Mouse (Mus musculus): ENCODE measurements around the gene Mmrn1. TPM values are rescaled to one million over a fixed set of nuclear protein-coding genes. Genes with fewer than 3 reads are reported as not detected.
A peak's percentile ranks its signal among the peaks of the same experiment; 100 is the strongest.

The Mmrn1 gene
- polyA plus RNA-seq, 1 experiment from 2014 or later = 4.5 TPM

DNA sequence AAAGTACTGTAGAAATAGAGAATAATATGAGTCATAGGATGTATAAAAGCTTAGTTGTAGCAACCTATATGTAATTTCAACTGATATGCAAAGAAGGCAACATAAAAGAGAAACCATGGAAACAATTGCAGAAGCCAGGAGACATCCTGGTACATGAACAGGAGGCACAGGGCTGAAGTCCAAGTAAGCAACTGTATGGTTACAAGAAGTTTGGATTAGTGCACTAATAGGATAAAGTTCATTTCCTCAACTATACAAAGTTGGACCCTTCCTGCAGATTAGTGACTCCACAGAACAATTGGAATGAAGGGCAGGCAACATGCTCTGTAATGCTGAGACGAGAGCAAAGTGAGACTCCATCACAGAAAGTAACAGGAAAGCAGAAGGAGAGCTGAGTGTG lies 59.6 kb downstream of the Mmrn1 start:
- no peak overlapping the region for H3K4me2 ChIP-seq (ENCODE audit: low read depth, low read length)
- no peak for ATAC-seq (replicated peaks; ENCODE audit: extremely low read depth, insufficient read depth, low FRiP score)
- H3K9me3 ChIP-seq (replicated peaks; ENCODE audit: control insufficient read depth, low read length) = no peaks in the 10 kb centered on the region
- no peaks in the 10 kb centered on the region for H3K36me3 ChIP-seq (ENCODE audit: control insufficient read depth, insufficient read depth)
- no peaks in the 10 kb centered on the region for H3K27me3 ChIP-seq (ENCODE audit: control insufficient read depth, insufficient read depth, low read length)
- no peak overlapping the region for H3K4me3 ChIP-seq (ENCODE audit: low read length)
- H3K27ac ChIP-seq (ENCODE audit: low read length) = no peak overlapping the region
- no peak overlapping the region for H3K9ac ChIP-seq (ENCODE audit: low read length)
- 54% methylated on average over 1 of the region's 1 CpGs for WGBS
- peaks cover 4% of the 10 kb centered on the region; the same call in 1 of the 2 replicates for H3K4me1 ChIP-seq (ENCODE audit: control insufficient read depth, insufficient read depth, low read length)

GRCm38 (mm10) chr6:60985919-60986318 lies 61.1 kb downstream of the Mmrn1 start:
- Histone ChIP-seq H3K27ac (ENCODE audit: low read length) (no peak overlapping the region), H3K9ac (ENCODE audit: low read length) (no peak overlapping the region), H3K4me1 (ENCODE audit: control insufficient read depth, insufficient read depth, low read length) (peaks cover 4% of the 10 kb centered on the region; the same call in 1 of the 2 replicates), H3K4me2 (ENCODE audit: low read depth, low read length) (no peak overlapping the region), H3K9me3 (replicated peaks; ENCODE audit: control insufficient read depth, low read length) (no peaks in the 10 kb centered on the region), H3K4me3 (ENCODE audit: low read length) (no peak overlapping the region), H3K36me3 (ENCODE audit: control insufficient read depth, insufficient read depth) (no peaks in the 10 kb centered on the region), H3K27me3 (ENCODE audit: control insufficient read depth, insufficient read depth, low read length) (no peaks in the 10 kb centered on the region)
- WGBS = 35% methylated on average over 2 of the region's 2 CpGs
- no peak for ATAC-seq (replicated peaks; ENCODE audit: extremely low read depth, insufficient read depth, low FRiP score)

DNA sequence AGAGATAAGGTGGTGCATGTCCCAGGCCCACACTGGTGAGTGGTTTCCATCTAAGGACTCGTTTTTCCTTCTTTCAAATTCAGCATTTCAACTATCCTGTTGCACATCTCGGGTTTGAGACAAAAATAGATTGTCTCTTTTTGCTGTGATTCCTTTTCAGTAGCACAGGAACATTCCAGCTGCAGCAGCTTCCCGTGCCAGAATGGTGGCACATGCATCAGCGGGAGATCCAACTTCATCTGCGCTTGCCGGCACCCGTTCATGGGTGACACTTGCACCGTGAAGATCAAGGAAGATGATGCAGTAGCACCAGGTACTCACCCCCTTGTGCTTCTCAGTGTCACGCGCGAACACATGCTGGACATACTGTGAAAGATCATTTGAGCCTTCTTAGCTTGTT lies 62.1 kb downstream of the Mmrn1 start:
- Histone ChIP-seq H3K4me2 (ENCODE audit: low read depth, low read length) (no peak overlapping the region), H3K4me1 (ENCODE audit: control insufficient read depth, insufficient read depth, low read length) (peaks cover 4% of the 10 kb centered on the region; the same call in 1 of the 2 replicates), H3K9me3 (replicated peaks; ENCODE audit: control insufficient read depth, low read length) (no peaks in the 10 kb centered on the region), H3K36me3 (ENCODE audit: control insufficient read depth, insufficient read depth) (no peaks in the 10 kb centered on the region), H3K27ac (ENCODE audit: low read length) (no peak overlapping the region), H3K4me3 (ENCODE audit: low read length) (no peak overlapping the region), H3K27me3 (ENCODE audit: control insufficient read depth, insufficient read depth, low read length) (no peaks in the 10 kb centered on the region), H3K9ac (ENCODE audit: low read length) (no peak overlapping the region)
- 76% methylated on average over 11 of the region's 11 CpGs for WGBS
- ATAC-seq (replicated peaks; ENCODE audit: extremely low read depth, insufficient read depth, low FRiP score) = no peak

DNA sequence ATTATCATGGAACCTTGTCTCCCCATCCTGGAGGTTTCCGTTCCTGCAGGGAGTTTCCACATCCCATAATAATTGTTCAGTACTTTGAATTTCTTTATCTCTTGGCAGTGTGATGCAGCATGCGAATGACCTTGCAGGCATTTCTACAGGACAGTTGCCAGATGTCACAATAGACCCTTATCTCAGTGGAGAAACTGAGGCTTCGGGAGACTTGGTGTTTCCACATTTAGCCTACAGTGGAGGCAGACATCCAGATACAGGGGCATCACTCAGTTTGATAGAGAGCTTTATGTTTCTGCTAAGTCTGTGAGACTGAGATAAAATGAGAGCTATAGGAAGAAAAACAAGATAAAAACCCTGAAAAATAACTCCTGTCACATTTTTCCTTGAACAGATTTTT lies 63.0 kb downstream of the Mmrn1 start:
- WGBS = 29% methylated on average over 3 of the region's 3 CpGs
- Histone ChIP-seq H3K4me3 (ENCODE audit: low read length) (no peak overlapping the region), H3K9me3 (replicated peaks; ENCODE audit: control insufficient read depth, low read length) (no peaks in the 10 kb centered on the region), H3K27ac (ENCODE audit: low read length) (no peak overlapping the region), H3K36me3 (ENCODE audit: control insufficient read depth, insufficient read depth) (no peaks in the 10 kb centered on the region), H3K9ac (ENCODE audit: low read length) (no peak overlapping the region), H3K4me1 (ENCODE audit: control insufficient read depth, insufficient read depth, low read length) (peaks cover 4% of the 10 kb centered on the region; the same call in 1 of the 2 replicates), H3K4me2 (ENCODE audit: low read depth, low read length) (no peak overlapping the region), H3K27me3 (ENCODE audit: control insufficient read depth, insufficient read depth, low read length) (no peaks in the 10 kb centered on the region)
- ATAC-seq (replicated peaks; ENCODE audit: extremely low read depth, insufficient read depth, low FRiP score) = 0 out of 2 replicates have a peak, but pooled peaks have one; percentile 28

GRCm38 (mm10) chr6:60992366-60992765 lies 67.6 kb downstream of the Mmrn1 start:
- peaks cover 4% of the 10 kb centered on the region; the same call in 1 of the 2 replicates for H3K4me1 ChIP-seq (ENCODE audit: control insufficient read depth, insufficient read depth, low read length)
- no peak overlapping the region for H3K4me2 ChIP-seq (ENCODE audit: low read depth, low read length)
- no peak overlapping the region for H3K9ac ChIP-seq (ENCODE audit: low read length)
- 97% methylated on average over 1 of the region's 1 CpGs for WGBS
- H3K9me3 ChIP-seq (replicated peaks; ENCODE audit: control insufficient read depth, low read length) = no peaks in the 10 kb centered on the region
- no peaks in the 10 kb centered on the region for H3K27me3 ChIP-seq (ENCODE audit: control insufficient read depth, insufficient read depth, low read length)
- H3K4me3 ChIP-seq (ENCODE audit: low read length) = no peak overlapping the region
- H3K27ac ChIP-seq (ENCODE audit: low read length) = no peak overlapping the region
- ATAC-seq (replicated peaks; ENCODE audit: extremely low read depth, insufficient read depth, low FRiP score) = no peak
- no peaks in the 10 kb centered on the region for H3K36me3 ChIP-seq (ENCODE audit: control insufficient read depth, insufficient read depth)

GRCm38 (mm10) chr6:60993386-60994108 lies 68.8 kb downstream of the Mmrn1 start:
- no peaks in the 10 kb centered on the region for H3K4me1 ChIP-seq (ENCODE audit: control insufficient read depth, insufficient read depth, low read length)
- WGBS = 79% methylated on average over 4 of the region's 4 CpGs
- no peak for ATAC-seq (replicated peaks; ENCODE audit: extremely low read depth, insufficient read depth, low FRiP score)
- no peak overlapping the region for H3K9ac ChIP-seq (ENCODE audit: low read length)
- H3K9me3 ChIP-seq (replicated peaks; ENCODE audit: control insufficient read depth, low read length) = no peaks in the 10 kb centered on the region
- no peak overlapping the region for H3K4me3 ChIP-seq (ENCODE audit: low read length)
- H3K27me3 ChIP-seq (ENCODE audit: control insufficient read depth, insufficient read depth, low read length) = no peaks in the 10 kb centered on the region
- H3K27ac ChIP-seq (ENCODE audit: low read length) = no peak overlapping the region
- no peak overlapping the region for H3K4me2 ChIP-seq (ENCODE audit: low read depth, low read length)
- no peaks in the 10 kb centered on the region for H3K36me3 ChIP-seq (ENCODE audit: control insufficient read depth, insufficient read depth)

DNA sequence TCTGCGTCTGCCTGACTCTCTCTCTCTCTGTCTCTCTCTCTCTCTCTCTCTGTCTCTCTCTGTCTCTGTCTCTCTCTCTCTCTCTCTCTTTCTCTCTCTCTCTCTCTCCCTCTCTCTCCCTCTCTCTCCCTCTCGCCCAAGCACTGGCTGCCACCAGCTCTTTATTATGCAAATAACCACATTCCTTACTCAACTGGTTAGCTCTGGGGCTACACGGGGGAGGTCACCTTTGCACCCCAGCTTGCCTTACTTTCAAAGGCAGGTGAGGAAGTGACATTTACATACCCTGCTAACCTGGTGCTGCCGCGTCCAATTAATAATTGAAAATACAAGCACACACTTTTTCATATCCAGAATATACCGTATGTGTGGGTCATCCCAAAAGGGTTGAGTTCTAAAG lies 69.3 kb downstream of the Mmrn1 start:
- H3K27ac ChIP-seq (ENCODE audit: low read length) = no peak overlapping the region
- no peaks in the 10 kb centered on the region for H3K4me1 ChIP-seq (ENCODE audit: control insufficient read depth, insufficient read depth, low read length)
- no peaks in the 10 kb centered on the region for H3K27me3 ChIP-seq (ENCODE audit: control insufficient read depth, insufficient read depth, low read length)
- H3K36me3 ChIP-seq (ENCODE audit: control insufficient read depth, insufficient read depth) = no peaks in the 10 kb centered on the region
- H3K9me3 ChIP-seq (replicated peaks; ENCODE audit: control insufficient read depth, low read length) = no peaks in the 10 kb centered on the region
- no peak for ATAC-seq (replicated peaks; ENCODE audit: extremely low read depth, insufficient read depth, low FRiP score)
- H3K4me3 ChIP-seq (ENCODE audit: low read length) = no peak overlapping the region
- H3K4me2 ChIP-seq (ENCODE audit: low read depth, low read length) = peak overlapping the region; percentile 38
- H3K9ac ChIP-seq (ENCODE audit: low read length) = no peak overlapping the region
- 29% methylated on average over 6 of the region's 6 CpGs for WGBS

GRCm38 (mm10) chr6:60994521-60994920 lies 69.7 kb downstream of the Mmrn1 start:
- Histone ChIP-seq H3K4me2 (ENCODE audit: low read depth, low read length) (peak overlapping the region; percentile 38), H3K9ac (ENCODE audit: low read length) (no peak overlapping the region)

GRCm38 (mm10) chr6:60995596-60995995 lies 70.8 kb downstream of the Mmrn1 start:
- H3K27me3 ChIP-seq (ENCODE audit: control insufficient read depth, insufficient read depth, low read length) = no peaks in the 10 kb centered on the region
- ATAC-seq (replicated peaks; ENCODE audit: extremely low read depth, insufficient read depth, low FRiP score) = no peak
- 72% methylated on average over 6 of the region's 6 CpGs for WGBS

More at GRCm38 (mm10) chr6:60994521-60994920, 69.7 kb downstream of the Mmrn1 start:
- ATAC-seq (replicated peaks; ENCODE audit: extremely low read depth, insufficient read depth, low FRiP score) = no peak
- H3K4me3 ChIP-seq (ENCODE audit: low read length) = no peak overlapping the region
- H3K27ac ChIP-seq (ENCODE audit: low read length) = no peak overlapping the region
- no peaks in the 10 kb centered on the region for H3K4me1 ChIP-seq (ENCODE audit: control insufficient read depth, insufficient read depth, low read length)
- no peaks in the 10 kb centered on the region for H3K36me3 ChIP-seq (ENCODE audit: control insufficient read depth, insufficient read depth)
- no peaks in the 10 kb centered on the region for H3K9me3 ChIP-seq (replicated peaks; ENCODE audit: control insufficient read depth, low read length)
- H3K27me3 ChIP-seq (ENCODE audit: control insufficient read depth, insufficient read depth, low read length) = no peaks in the 10 kb centered on the region
- WGBS = 42% methylated on average over 10 of the region's 10 CpGs

More at GRCm38 (mm10) chr6:60995596-60995995, 70.8 kb downstream of the Mmrn1 start:
- H3K4me1 ChIP-seq (ENCODE audit: control insufficient read depth, insufficient read depth, low read length) = no peaks in the 10 kb centered on the region
- H3K4me3 ChIP-seq (ENCODE audit: low read length) = no peak overlapping the region
- no peaks in the 10 kb centered on the region for H3K36me3 ChIP-seq (ENCODE audit: control insufficient read depth, insufficient read depth)
- no peak overlapping the region for H3K4me2 ChIP-seq (ENCODE audit: low read depth, low read length)
- no peak overlapping the region for H3K27ac ChIP-seq (ENCODE audit: low read length)
- H3K9ac ChIP-seq (ENCODE audit: low read length) = no peak overlapping the region
- H3K9me3 ChIP-seq (replicated peaks; ENCODE audit: control insufficient read depth, low read length) = no peaks in the 10 kb centered on the region
